Mouse (Mus musculus) MEL (cell line): ENCODE measurements at regions not wholly inside any gene's neighbourhood (a gene's known extent, or its start where the extent isn't known, plus 50 kb on each side); places are given as distances from the start of the nearest gene placed in this dataset.

Experiments used
- DNase-seq: peaks from one replicate; pipeline ENCODE4 v3.0.0; 2011; ENCODE audit warnings: low read depth, low spot score
- H3K27ac ChIP-seq: 2 replicates; pipeline ENCODE4 v1.5.1; 2012; ENCODE audit warnings: low read depth, mild to moderate bottlenecking, control low read depth, low read length, moderate library complexity; ENCODE audit not compliant: control insufficient read depth
- H3K27me3 ChIP-seq, 2 experiments: fragments of 150-350 bp in 1 of 2; sonication (generic) in 1 of 2; 2 replicates each; pipeline ENCODE4 v1.6.1; 2012; ENCODE audit warnings: low read length in 2 of 2, mild to moderate bottlenecking in 2 of 2, improper control_type of control experiment in 1 of 2, moderate library complexity in 1 of 2; ENCODE audit not compliant: insufficient read depth in 2 of 2, control insufficient read depth in 1 of 2
- H3K36me3 ChIP-seq, 2 experiments: 2 replicates each; pipeline ENCODE4 v1.6.1; 2012 to 2014; ENCODE audit warnings: low read length in 2 of 2, improper control_type of control experiment in 1 of 2, inconsistent platforms in 1 of 2, mild to moderate bottlenecking in 1 of 2; ENCODE audit not compliant: insufficient read depth in 2 of 2, control insufficient read depth in 1 of 2
- H3K4me1 ChIP-seq, 2 experiments: fragments of 150-350 bp in 1 of 2; sonication (generic) in 1 of 2; 2 replicates each; pipeline ENCODE4 v1.6.1; 2012; ENCODE audit warnings: low read length in 2 of 2, improper control_type of control experiment in 1 of 2, mild to moderate bottlenecking in 1 of 2; ENCODE audit not compliant: insufficient read depth in 2 of 2, control insufficient read depth in 1 of 2
- H3K4me3 ChIP-seq, 2 experiments: fragments of 150-350 bp in 1 of 2; sonication (generic) in 1 of 2; 2 replicates each; pipeline ENCODE4 v1.5.1; 2012; ENCODE audit warnings: low read depth in 2 of 2, low read length in 2 of 2, mild to moderate bottlenecking in 2 of 2, moderate library complexity in 2 of 2, control low read depth in 1 of 2, improper control_type of control experiment in 1 of 2; ENCODE audit not compliant: control insufficient read depth in 1 of 2, insufficient read depth in 1 of 2
- H3K79me2 ChIP-seq: 2 replicates; pipeline ENCODE4 v1.6.1; 2012; ENCODE audit warnings: mild to moderate bottlenecking, low read length, moderate library complexity; ENCODE audit not compliant: control insufficient read depth, poor library complexity, insufficient read depth
- H3K9ac ChIP-seq: 2 replicates; pipeline ENCODE4 v1.6.1; 2012; ENCODE audit warnings: low read depth, mild to moderate bottlenecking, control low read depth, low read length, moderate library complexity; ENCODE audit not compliant: control insufficient read depth, poor library complexity, severe bottlenecking
- H3K9me3 ChIP-seq: fragments of 150-350 bp; sonication (generic); replicated peaks from 2 replicates; pipeline ENCODE4 v1.6.1; 2012; ENCODE audit warnings: mild to moderate bottlenecking, low read length, improper control_type of control experiment, moderate library complexity; ENCODE audit not compliant: insufficient read depth
- CHD1 ChIP-seq: IDR thresholded peaks from 2 replicates; pipeline ENCODE4 v1.6.1; 2012; ENCODE audit warnings: low read depth, mild to moderate bottlenecking, inconsistent platforms, low read length, improper control_type of control experiment
- CHD2 ChIP-seq: IDR thresholded peaks from 2 replicates; pipeline ENCODE4 v1.6.1; 2011; ENCODE audit warnings: low read length, improper control_type of control experiment
- CTCF ChIP-seq, 3 experiments: IDR thresholded peaks in 2 of 3; conservative IDR thresholded peaks in 1 of 3; 2 replicates each; pipeline ENCODE4 v1.5.1; 2011 to 2012; ENCODE audit warnings: low read length in 3 of 3, low read depth in 2 of 3, mild to moderate bottlenecking in 2 of 3, improper control_type of control experiment in 1 of 3, inconsistent platforms in 1 of 3, mixed read lengths in 1 of 3, moderate library complexity in 1 of 3; ENCODE audit not compliant: control insufficient read depth in 1 of 3, insufficient read depth in 1 of 3, poor library complexity in 1 of 3, severe bottlenecking in 1 of 3
- E2F4 ChIP-seq: IDR thresholded peaks from 2 replicates; pipeline ENCODE4 v1.6.1; 2011; ENCODE audit warnings: low read depth, low read length, improper control_type of control experiment, borderline replicate concordance
- ELF1 ChIP-seq: IDR thresholded peaks from 2 replicates; pipeline ENCODE4 v1.6.1; 2014; ENCODE audit warnings: low read depth, mild to moderate bottlenecking, inconsistent platforms, low read length, improper control_type of control experiment, moderate library complexity
- EP300 ChIP-seq, 2 experiments: IDR thresholded peaks; 2 replicates each; pipeline ENCODE4 v1.6.1; 2011; ENCODE audit warnings: improper control_type of control experiment in 2 of 2, low read length in 2 of 2, low read depth in 1 of 2, mild to moderate bottlenecking in 1 of 2
- ETS1 ChIP-seq: IDR thresholded peaks from 2 replicates; pipeline ENCODE4 v1.6.1; 2012; ENCODE audit warnings: low read depth, mild to moderate bottlenecking, inconsistent platforms, low read length, improper control_type of control experiment, moderate library complexity
- GABPA ChIP-seq: IDR thresholded peaks from 2 replicates; pipeline ENCODE4 v1.6.1; 2012; ENCODE audit warnings: low read depth, mild to moderate bottlenecking, inconsistent platforms, low read length, improper control_type of control experiment, moderate library complexity
- HCFC1 ChIP-seq: IDR thresholded peaks from 2 replicates; pipeline ENCODE4 v1.6.1; 2012; ENCODE audit warnings: low read depth, mild to moderate bottlenecking, inconsistent platforms, low read length, improper control_type of control experiment, moderate library complexity
- JUND ChIP-seq: IDR thresholded peaks from 2 replicates; pipeline ENCODE4 v1.6.1; 2011; ENCODE audit warnings: low read depth, mild to moderate bottlenecking, improper control_type of control experiment, low read length
- KAT2A ChIP-seq: conservative IDR thresholded peaks from 2 replicates; pipeline ENCODE4 v1.6.1; 2012; ENCODE audit warnings: low read depth, low read length, improper control_type of control experiment, inconsistent platforms
- MAX ChIP-seq: IDR thresholded peaks from 2 replicates; pipeline ENCODE4 v1.6.1; 2011; ENCODE audit warnings: low read length, improper control_type of control experiment
- MAZ ChIP-seq: IDR thresholded peaks from 2 replicates; pipeline ENCODE4 v1.6.1; 2012; ENCODE audit warnings: low read depth, mild to moderate bottlenecking, inconsistent platforms, low read length, improper control_type of control experiment
- MXI1 ChIP-seq: IDR thresholded peaks from 2 replicates; pipeline ENCODE4 v1.6.1; 2011; ENCODE audit warnings: mild to moderate bottlenecking, low read depth, low read length, improper control_type of control experiment
- MYB ChIP-seq: IDR thresholded peaks from 2 replicates; pipeline ENCODE4 v1.6.1; 2011; ENCODE audit warnings: mild to moderate bottlenecking, low read depth, low read length, improper control_type of control experiment
- POLR2A ChIP-seq, 2 experiments: IDR thresholded peaks; 2 replicates each; pipeline ENCODE4 v1.6.1; 2011 to 2012; ENCODE audit warnings: low read length in 2 of 2, mild to moderate bottlenecking in 2 of 2, control low read depth in 1 of 2, improper control_type of control experiment in 1 of 2, low read depth in 1 of 2, moderate library complexity in 1 of 2; ENCODE audit not compliant: control insufficient read depth in 1 of 2, insufficient read depth in 1 of 2, poor library complexity in 1 of 2
- POLR2AphosphoS2 ChIP-seq: IDR thresholded peaks from 2 replicates; pipeline ENCODE4 v1.6.1; 2011; ENCODE audit warnings: low read length, improper control_type of control experiment
- POLR2AphosphoS5 ChIP-seq: IDR thresholded peaks from 2 replicates; pipeline ENCODE4 v1.6.1; 2012; ENCODE audit warnings: low read depth, borderline replicate concordance, mild to moderate bottlenecking, inconsistent platforms, low read length, moderate library complexity, mixed read lengths
- RAD21 ChIP-seq: IDR thresholded peaks from 2 replicates; pipeline ENCODE4 v1.6.1; 2011; ENCODE audit warnings: mild to moderate bottlenecking, low read depth, low read length, improper control_type of control experiment
- RCOR1 ChIP-seq: IDR thresholded peaks from 2 replicates; pipeline ENCODE4 v1.6.1; 2012; ENCODE audit warnings: low read depth, mild to moderate bottlenecking, inconsistent platforms, low read length, improper control_type of control experiment
- SIN3A ChIP-seq: IDR thresholded peaks from 2 replicates; pipeline ENCODE4 v1.6.1; 2012; ENCODE audit warnings: low read length, improper control_type of control experiment, inconsistent platforms
- SMC3 ChIP-seq: IDR thresholded peaks from 2 replicates; pipeline ENCODE4 v1.6.1; 2011; ENCODE audit warnings: low read depth, low read length, improper control_type of control experiment
- TAL1 ChIP-seq: IDR thresholded peaks from 2 replicates; pipeline ENCODE4 v1.6.1; 2012; ENCODE audit warnings: mild to moderate bottlenecking, inconsistent platforms, low read length, moderate library complexity, mixed read lengths
- UBTF ChIP-seq: IDR thresholded peaks from 2 replicates; pipeline ENCODE4 v1.6.1; 2012; ENCODE audit warnings: low read depth, mild to moderate bottlenecking, inconsistent platforms, low read length, improper control_type of control experiment, moderate library complexity, borderline replicate concordance; ENCODE audit not compliant: insufficient read depth
- USF1 ChIP-seq: IDR thresholded peaks from 2 replicates; pipeline ENCODE4 v1.6.1; 2014; ENCODE audit warnings: low read depth, mild to moderate bottlenecking, inconsistent platforms, low read length, improper control_type of control experiment, moderate library complexity

- Histone ChIP-seq H3K27ac (no peak overlapping the region), H3K4me3 (no peak overlapping the region), H3K4me1 (no peaks in the 10 kb centered on the region), H3K27me3 (no peaks in the 10 kb centered on the region), H3K79me2 (no peaks in the 10 kb centered on the region), H3K9ac (no peak overlapping the region), H3K36me3 (no peaks in the 10 kb centered on the region), H3K9me3 (no peaks in the 10 kb centered on the region)
- DNase-seq = no peak
- TF ChIP-seq CTCF (IDR thresholded peaks at IDR 0.05 in 2 of 3, conservative IDR thresholded peaks at IDR 0.05 in 1 of 3; ENCODE audit: control insufficient read depth in 1 of 3, insufficient read depth in 1 of 3, low read depth in 2 of 3, low read length in 3 of 3, poor library complexity in 1 of 3, severe bottlenecking in 1 of 3) (no peak), POLR2AphosphoS2 (no peak), MXI1 (no peak), HCFC1 (no peak), MYB (no peak), SIN3A (no peak), CHD1 (no peak), GABPA (no peak), UBTF (no peak), TAL1 (no peak), EP300 (IDR thresholded peaks at IDR 0.05; ENCODE audit: low read depth in 1 of 2, low read length in 2 of 2) (no peak), MAX (no peak), POLR2AphosphoS5 (no peak), E2F4 (no peak), CHD2 (no peak), ETS1 (no peak), JUND (no peak), POLR2A (IDR thresholded peaks at IDR 0.05; ENCODE audit: control insufficient read depth in 1 of 2, insufficient read depth in 1 of 2, low read depth in 1 of 2, low read length in 2 of 2, poor library complexity in 1 of 2) (no peak), RAD21 (no peak)
Measured at GRCm38 (mm10) chr11:12865034-12865620, 400.4 kb upstream of the Cobl start.

- Histone ChIP-seq H3K9ac (no peak overlapping the region), H3K4me3 (no peak overlapping the region), H3K36me3 (no peaks in the 10 kb centered on the region), H3K79me2 (no peaks in the 10 kb centered on the region), H3K9me3 (no peaks in the 10 kb centered on the region), H3K27ac (no peak overlapping the region), H3K27me3 (no peaks in the 10 kb centered on the region), H3K4me1 (no peaks in the 10 kb centered on the region)
- no peak for TF ChIP-seq KAT2A
- no peak for TF ChIP-seq MYB
- TF ChIP-seq ELF1 = no peak
- no peak for TF ChIP-seq TAL1
- TF ChIP-seq POLR2AphosphoS5 = no peak
- TF ChIP-seq E2F4 = no peak
- no peak for TF ChIP-seq JUND
- TF ChIP-seq RCOR1 = no peak
- TF ChIP-seq SIN3A = no peak
- no peak for TF ChIP-seq USF1
- no peak for TF ChIP-seq MAZ
- TF ChIP-seq CHD1 = no peak
- TF ChIP-seq SMC3 = no peak
- TF ChIP-seq POLR2AphosphoS2 = no peak
- TF ChIP-seq CTCF (IDR thresholded peaks at IDR 0.05 in 2 of 3, conservative IDR thresholded peaks at IDR 0.05 in 1 of 3; ENCODE audit: control insufficient read depth in 1 of 3, insufficient read depth in 1 of 3, low read depth in 2 of 3, low read length in 3 of 3, poor library complexity in 1 of 3, severe bottlenecking in 1 of 3) = no peak
- DNase-seq = no peak
Measured at GRCm38 (mm10) chr11:12859344-12859930, 394.7 kb upstream of the Cobl start.
